Mouse (Mus musculus) ES-E14 (cell line): ENCODE measurements around the gene Gm4869. TPM values are rescaled to one million over a fixed set of nuclear protein-coding genes. Genes with fewer than 3 reads are reported as not detected.
"Not testable (repeated sequence)": the region's sequence is repeated elsewhere in the genome, so short reads cannot be mapped to it uniquely, and the experiment has no call there.

ENCODE experiments used
- DNase-seq: peaks from one replicate; pipeline ENCODE4 v3.0.0-alpha.2; 2013; ENCODE audit warnings: low read depth, low spot score
- H3K27ac ChIP-seq: 2 replicates; pipeline ENCODE4 v1.5.1; 2012; ENCODE audit warnings: low read depth, mild to moderate bottlenecking, low read length, moderate library complexity, mixed read lengths; ENCODE audit not compliant: poor library complexity, insufficient read depth, severe bottlenecking
- H3K36me3 ChIP-seq: 2 replicates; pipeline ENCODE4 v1.6.1; 2012; ENCODE audit warnings: mild to moderate bottlenecking, low read length, moderate library complexity, mixed read lengths; ENCODE audit not compliant: control insufficient read depth, poor library complexity, insufficient read depth, severe bottlenecking
- H3K4me1 ChIP-seq, 2 experiments: fragments of 150-350 bp in 1 of 2; sonication (generic) in 1 of 2; 2 replicates each; pipeline ENCODE4 v1.6.1; 2012; ENCODE audit warnings: low read length in 2 of 2, mild to moderate bottlenecking in 1 of 2, mixed read lengths in 1 of 2; ENCODE audit not compliant: control insufficient read depth in 2 of 2, insufficient read depth in 2 of 2, poor library complexity in 1 of 2
- H3K4me3 ChIP-seq, 2 experiments: fragments of 150-350 bp in 1 of 2; sonication (generic) in 1 of 2; 2 replicates each; pipeline ENCODE4 v1.5.1; 2012; ENCODE audit warnings: low read length in 2 of 2, low read depth in 1 of 2, mild to moderate bottlenecking in 1 of 2, mixed read lengths in 1 of 2; ENCODE audit not compliant: insufficient read depth in 1 of 2, poor library complexity in 1 of 2, severe bottlenecking in 1 of 2
- H3K9ac ChIP-seq: 2 replicates; pipeline ENCODE4 v1.6.1; 2012; ENCODE audit warnings: low read depth, mild to moderate bottlenecking, low read length, mixed read lengths; ENCODE audit not compliant: poor library complexity, insufficient read depth, severe bottlenecking
- H3K9me3 ChIP-seq: fragments of 150-350 bp; sonication (generic); 2 replicates; pipeline ENCODE4 v1.6.1; 2012; ENCODE audit warnings: low read depth, mild to moderate bottlenecking, low read length; ENCODE audit not compliant: control insufficient read depth, insufficient read depth
- CHD2 ChIP-seq: IDR thresholded peaks from 2 replicates; pipeline ENCODE4 v1.6.1; 2014; ENCODE audit warnings: mild to moderate bottlenecking, low read depth, low read length, inconsistent platforms
- HCFC1 ChIP-seq: IDR thresholded peaks from 2 replicates; pipeline ENCODE4 v1.6.1; 2012; ENCODE audit warnings: low read length, inconsistent platforms, borderline replicate concordance; ENCODE audit not compliant: insufficient read depth
- MAFK ChIP-seq: IDR thresholded peaks from 2 replicates; pipeline ENCODE4 v1.6.1; 2014; ENCODE audit warnings: mild to moderate bottlenecking, low read depth, low read length, inconsistent platforms; ENCODE audit not compliant: insufficient read depth
- ZC3H11A ChIP-seq: IDR thresholded peaks from 2 replicates; pipeline ENCODE4 v1.6.1; 2012; ENCODE audit warnings: low read depth, mild to moderate bottlenecking, inconsistent platforms, low read length, borderline replicate concordance
- ZNF384 ChIP-seq: IDR thresholded peaks from 2 replicates; pipeline ENCODE4 v1.6.1; 2012; ENCODE audit warnings: low read depth, low read length, inconsistent platforms
- in situ Hi-C, 2 experiments: fragments of 600-800 bp; cut with MboI; formaldehyde crosslinking; loops; one replicate each; pipeline ENCODE4 v1.15.1; 2025; ENCODE audit warnings: low sequenced_read_pairs in 2 of 2, inconsistent platforms in 1 of 2; ENCODE audit not compliant: unreplicated experiment in 2 of 2
- total RNA-seq: library from RNA; depleted of rRNA; stranded (reverse); fragments of 300-350 nt; gene quantifications from 2 replicates; pipeline ENCODE4 v1.2.3, GENCODE M21; 2012

Gm4869 gene
- total RNA-seq, 1 experiment, result 0.13 TPM

DNA sequence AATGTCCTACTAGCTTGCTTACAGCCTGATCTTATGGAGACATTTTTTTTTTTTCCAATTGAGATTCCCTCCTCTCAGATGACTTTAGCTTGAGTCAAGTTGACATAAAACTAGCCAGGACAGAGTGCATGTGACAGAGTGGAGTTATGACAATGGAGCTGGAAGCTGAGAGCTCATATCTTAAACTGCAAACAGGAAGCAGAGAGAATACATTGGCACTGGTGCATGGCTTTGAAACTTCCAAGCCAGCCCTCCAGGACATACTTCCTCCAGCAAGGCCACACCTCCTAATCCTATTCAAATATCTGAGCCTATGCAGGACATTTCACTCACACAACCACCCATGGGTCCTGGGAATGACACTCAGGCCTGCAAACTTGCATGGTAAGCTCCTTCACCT is 9.0 kb downstream of the Gm4869 start:
- TF ChIP-seq ZC3H11A (no peak), CHD2 (no peak), MAFK (no peak), HCFC1 (no peak), ZNF384 (no peak)
- Histone ChIP-seq H3K9ac (no peak overlapping the region), H3K4me1 (no peaks in the 10 kb centered on the region), H3K36me3 (no peaks in the 10 kb centered on the region), H3K9me3 (no peaks in the 10 kb centered on the region), H3K27ac (no peak overlapping the region), H3K4me3 (no peak overlapping the region)
- in situ Hi-C loops, result no loop called here
- no peak for DNase-seq

DNA sequence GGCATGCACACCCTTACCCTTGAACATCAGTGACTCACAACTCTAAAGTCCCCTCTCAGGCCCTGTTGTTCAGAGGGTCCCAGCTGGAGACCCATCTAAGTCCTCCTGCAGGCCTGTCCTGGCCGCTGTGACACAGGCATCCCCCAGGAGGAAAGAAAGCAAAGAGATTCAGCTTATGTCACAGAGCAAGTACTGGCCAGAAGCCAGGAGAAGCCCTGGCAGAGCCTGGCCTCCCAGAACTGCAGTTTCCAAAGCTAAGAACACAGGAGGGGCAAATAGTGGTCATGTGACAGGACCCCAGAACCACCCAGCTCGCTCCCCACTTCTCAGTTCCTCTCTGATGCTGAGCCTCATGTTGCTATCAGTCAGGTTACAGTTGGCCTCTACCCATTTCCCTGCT is 10.0 kb downstream of the Gm4869 start:
- no peak for DNase-seq

DNA sequence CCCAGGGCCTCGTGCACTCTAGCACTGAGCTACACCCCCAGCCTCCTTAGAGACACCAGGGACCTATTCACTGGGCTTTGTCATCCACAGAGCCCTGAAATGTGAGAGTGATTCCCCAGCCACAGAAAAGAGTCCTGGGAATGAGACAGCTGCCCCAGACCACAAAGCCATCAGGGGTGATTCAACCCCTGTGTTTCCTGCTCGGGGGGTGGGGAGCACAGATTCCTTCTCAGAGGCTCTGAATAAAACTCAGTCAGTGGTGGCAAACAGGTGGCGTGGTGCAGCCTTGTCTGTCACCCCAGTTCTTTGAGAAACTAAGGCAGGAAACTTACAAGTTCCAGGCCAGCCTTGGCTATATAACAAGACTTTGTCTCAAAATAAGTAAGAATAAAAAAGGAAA is 16.0 kb downstream of the Gm4869 start:
- H3K36me3 ChIP-seq, result no peaks in the 10 kb centered on the region
- no peaks in the 10 kb centered on the region for H3K4me1 ChIP-seq
- H3K9me3 ChIP-seq, result no peaks in the 10 kb centered on the region
- no peak overlapping the region for H3K9ac ChIP-seq
- in situ Hi-C loops, result no loop called here
- no peak overlapping the region for H3K4me3 ChIP-seq
- no peak for DNase-seq
- TF ChIP-seq ZC3H11A, result no peak
- TF ChIP-seq ZNF384, result no peak
- TF ChIP-seq HCFC1, result no peak
- H3K27ac ChIP-seq, result no peak overlapping the region

More for the DNA sequence above, 10.0 kb downstream of the Gm4869 start:
- Histone ChIP-seq H3K9me3 (no peaks in the 10 kb centered on the region), H3K9ac (no peak overlapping the region), H3K4me3 (no peak overlapping the region), H3K4me1 (no peaks in the 10 kb centered on the region), H3K36me3 (no peaks in the 10 kb centered on the region), H3K27ac (no peak overlapping the region)
- no peak for TF ChIP-seq ZNF384
- TF ChIP-seq MAFK, result no peak
- no peak for TF ChIP-seq HCFC1
- TF ChIP-seq ZC3H11A, result no peak
- no peak for TF ChIP-seq CHD2
- in situ Hi-C loops, result no loop called here

DNA sequence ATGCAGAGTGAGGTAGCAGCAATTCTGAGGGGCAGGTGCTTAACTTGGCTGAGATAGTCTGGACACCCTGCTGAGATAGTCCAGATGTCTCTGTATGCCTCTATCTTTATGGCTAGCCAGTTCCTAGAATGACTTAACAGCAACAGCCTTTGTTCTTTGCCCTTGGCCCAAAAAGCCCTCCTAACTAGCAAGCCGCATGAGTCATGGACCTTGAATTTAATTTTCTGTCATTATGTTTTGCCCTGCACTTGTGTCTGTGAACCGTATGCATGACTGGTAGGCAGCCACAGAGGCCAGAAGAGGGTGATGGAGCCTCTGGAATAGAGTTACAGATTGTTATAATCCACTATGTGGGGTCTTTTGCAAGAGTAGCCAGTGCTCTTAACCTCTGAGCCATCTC is 17.7 kb downstream of the Gm4869 start:
- H3K4me1 ChIP-seq, H3K27ac ChIP-seq, DNase-seq, H3K36me3 ChIP-seq, in situ Hi-C loops, H3K9ac ChIP-seq, H3K4me3 ChIP-seq, H3K9me3 ChIP-seq: not testable (repeated sequence)

DNA sequence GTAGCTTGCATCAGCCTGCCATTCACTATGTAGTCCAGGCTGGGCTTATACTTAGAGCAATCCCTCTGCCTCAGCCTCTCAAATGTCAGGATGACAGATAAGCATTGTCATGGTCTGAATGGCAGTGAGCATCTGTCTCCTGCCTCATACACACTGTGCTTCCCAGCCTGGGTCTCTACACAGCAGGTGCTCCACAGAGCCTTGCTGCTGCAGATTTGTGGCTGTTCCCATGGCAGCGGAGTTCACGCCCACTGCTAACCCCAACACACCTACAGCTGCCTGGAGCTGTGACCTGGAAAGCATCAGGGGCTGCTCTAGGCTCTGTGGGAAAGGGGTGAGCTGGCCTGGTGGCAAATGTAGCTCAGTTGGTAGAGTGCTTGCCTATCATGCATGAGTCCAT is 19.5 kb downstream of the Gm4869 start:
- no peak overlapping the region for H3K9ac ChIP-seq
- DNase-seq, result no peak
- in situ Hi-C loops, result no loop called here
- H3K27ac ChIP-seq, result no peak overlapping the region
- no peaks in the 10 kb centered on the region for H3K36me3 ChIP-seq
- no peak overlapping the region for H3K4me3 ChIP-seq
- H3K4me1 ChIP-seq, result no peaks in the 10 kb centered on the region
- no peaks in the 10 kb centered on the region for H3K9me3 ChIP-seq
- TF ChIP-seq ZNF384 (no peak), ZC3H11A (no peak), CHD2 (no peak), MAFK (no peak), HCFC1 (no peak)
